Mouse (Mus musculus) neural tube, embryonic 15.5 days (tissue): ENCODE measurements around the gene Acbd5. TPM values are rescaled to one million over a fixed set of nuclear protein-coding genes. Genes with fewer than 3 reads are reported as not detected.

Experiments
- ATAC-seq: fragments of 200-750 bp; cut with Nextera tagmentation; 2 replicates; pipeline ENCODE4 v1.8.0; 2017; ENCODE audit warnings: mild to moderate bottlenecking, moderate TSS enrichment, moderate library complexity; ENCODE audit not compliant: low FRiP score
- H3K27ac ChIP-seq: fragments of 300-500 bp; sonication (generic); replicated peaks from 2 replicates; pipeline ENCODE4 v1.5.1; 2015; ENCODE audit warnings: mild to moderate bottlenecking, inconsistent platforms
- H3K27me3 ChIP-seq: fragments of 300-500 bp; sonication (generic); replicated peaks from 2 replicates; pipeline ENCODE4 v1.6.1; 2015; ENCODE audit warnings: inconsistent platforms
- H3K36me3 ChIP-seq: fragments of 300-500 bp; sonication (generic); 2 replicates; pipeline ENCODE4 v1.6.1; 2015; ENCODE audit warnings: inconsistent platforms
- H3K4me1 ChIP-seq: fragments of 300-500 bp; sonication (generic); 2 replicates; pipeline ENCODE4 v1.6.1; 2015; ENCODE audit warnings: inconsistent platforms
- H3K4me2 ChIP-seq: fragments of 300-500 bp; sonication (generic); 2 replicates; pipeline ENCODE4 v1.6.1; 2015; ENCODE audit warnings: inconsistent platforms, mild to moderate bottlenecking, moderate library complexity
- H3K4me3 ChIP-seq: fragments of 300-500 bp; sonication (generic); replicated peaks from 2 replicates; pipeline ENCODE4 v1.5.1; 2015; ENCODE audit warnings: mild to moderate bottlenecking, inconsistent platforms
- H3K9ac ChIP-seq: fragments of 300-500 bp; sonication (generic); replicated peaks from 2 replicates; pipeline ENCODE4 v1.6.1; 2015; ENCODE audit warnings: mild to moderate bottlenecking, inconsistent platforms
- H3K9me3 ChIP-seq: fragments of 300-500 bp; sonication (generic); replicated peaks from 2 replicates; pipeline ENCODE4 v1.6.1; 2016; ENCODE audit warnings: inconsistent platforms
- WGBS: fragments of 180-500 bp; shearing (Covaris S2); methylation state at CpG from one replicate; pipeline ENCODE4 v1.1.7; 2015; ENCODE audit warnings: mixed read lengths; 5-methylcytosine and 5-hydroxymethylcytosine counted together
- polyA plus RNA-seq: library from polyadenylated mRNA; unstranded; fragments of >200 nt; fragmentation: Nextera tagmentation; extraction: Ambion mirVana; gene quantifications from 2 replicates; pipeline ENCODE4 v1.2.1, GENCODE M21; 2015

Acbd5 gene
- polyA plus RNA-seq, 1 experiment from 2014 or later: 80.0 TPM

DNA sequence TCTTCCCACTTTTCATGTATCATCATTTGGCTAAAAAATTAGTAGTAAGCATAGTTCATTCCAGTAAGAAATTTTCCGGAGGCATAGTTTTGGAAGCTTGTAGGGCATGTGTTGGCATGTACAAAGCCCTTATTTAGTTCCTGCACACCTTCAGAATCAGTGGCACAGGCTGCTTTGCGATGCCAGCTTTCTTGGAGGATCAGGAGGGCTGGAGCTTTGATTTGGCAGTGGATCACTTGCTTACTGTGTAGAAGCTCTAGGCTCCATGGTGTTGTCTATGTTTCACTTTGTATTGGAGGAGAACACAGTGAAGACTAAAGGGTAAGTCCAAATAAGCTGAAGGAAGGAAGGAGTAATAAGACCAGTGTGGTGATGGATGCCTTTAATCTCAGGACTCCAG, 2.5 kb downstream of the Acbd5 start:
- Histone ChIP-seq H3K9me3 (no peaks in the 10 kb centered on the region), H3K4me2 (peak overlapping the region; percentile 22), H3K27me3 (no peaks in the 10 kb centered on the region), H3K4me3 (no peak overlapping the region), H3K36me3 (no peaks in the 10 kb centered on the region), H3K4me1 (peaks cover 22% of the 10 kb centered on the region), H3K27ac (no peak overlapping the region), H3K9ac (no peak overlapping the region)
- WGBS: 95% methylated on average over 2 of the region's 2 CpGs
- no peak for ATAC-seq

DNA sequence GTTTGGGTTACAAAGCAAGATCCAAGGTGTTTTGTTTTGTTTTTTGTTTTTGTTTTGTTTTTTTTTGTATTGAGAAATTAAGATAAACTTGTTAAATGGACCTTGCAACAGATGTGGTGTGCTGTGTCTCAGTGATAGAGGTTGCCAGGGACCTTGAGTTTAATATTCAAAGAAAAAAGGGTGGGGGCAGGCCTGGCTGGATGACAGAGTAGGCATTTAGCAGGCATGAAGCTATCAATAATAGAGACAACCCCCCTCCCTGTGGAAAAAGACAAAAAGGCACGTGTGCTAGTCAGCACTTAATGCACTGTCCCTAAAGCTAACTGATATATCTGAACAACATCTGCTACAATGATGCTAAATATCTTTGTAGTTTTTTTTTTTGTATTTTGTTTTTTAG, 3.4 kb downstream of the Acbd5 start:
- Histone ChIP-seq H3K27me3 (no peaks in the 10 kb centered on the region), H3K9me3 (no peaks in the 10 kb centered on the region), H3K27ac (no peak overlapping the region), H3K4me2 (no peak overlapping the region), H3K36me3 (peaks cover 6% of the 10 kb centered on the region), H3K9ac (no peak overlapping the region), H3K4me1 (peaks cover 22% of the 10 kb centered on the region), H3K4me3 (no peak overlapping the region)
- ATAC-seq: no peak
- 43% methylated on average over 1 of the region's 1 CpGs for whole genome bisulfite sequencing

DNA sequence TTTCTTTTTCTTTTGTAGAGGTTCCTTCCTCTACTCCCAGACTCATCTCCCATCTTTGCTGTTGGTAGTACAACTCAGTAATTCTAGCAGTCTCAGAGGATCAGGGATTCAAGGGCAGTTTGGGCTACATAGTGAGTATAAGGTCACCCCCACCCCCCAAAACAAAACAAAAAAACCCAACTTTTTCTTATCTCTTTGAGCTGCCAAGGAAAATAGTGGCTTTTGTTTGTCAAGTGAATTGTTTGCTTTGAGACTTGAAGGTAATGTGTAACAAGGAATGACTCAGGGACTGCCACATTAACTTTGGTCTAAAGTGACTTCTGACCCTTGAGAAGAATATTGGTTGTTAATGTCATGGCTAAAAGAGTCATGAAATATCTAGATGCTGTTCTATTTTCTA, 7.9 kb downstream of the Acbd5 start:
- Histone ChIP-seq H3K9me3 (no peaks in the 10 kb centered on the region), H3K36me3 (peaks cover 36% of the 10 kb centered on the region), H3K27ac (no peak overlapping the region), H3K9ac (no peak overlapping the region), H3K4me3 (no peak overlapping the region), H3K27me3 (no peaks in the 10 kb centered on the region), H3K4me2 (no peak overlapping the region), H3K4me1 (peaks cover 10% of the 10 kb centered on the region)
- ATAC-seq: no peak

DNA sequence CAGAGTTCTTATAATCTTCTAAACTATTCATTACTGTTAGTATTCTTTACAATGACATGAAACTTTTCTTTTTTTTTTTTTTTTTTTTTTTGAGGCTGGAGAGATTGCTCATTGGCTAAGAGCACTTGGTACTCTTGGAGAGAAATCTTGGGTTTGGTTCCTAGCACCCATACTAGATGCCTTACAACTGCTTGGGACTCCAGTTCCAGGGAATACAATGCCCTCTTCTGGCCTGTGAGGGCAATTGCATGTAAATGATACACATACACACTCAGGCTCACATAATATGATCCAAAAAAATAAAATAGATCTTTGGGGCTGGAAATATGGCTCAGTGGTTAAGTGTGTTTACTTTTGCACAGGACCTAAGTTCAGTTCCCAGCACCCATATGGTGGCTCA, 8.8 kb downstream of the Acbd5 start:
- Histone ChIP-seq H3K9ac (no peak overlapping the region), H3K27me3 (no peaks in the 10 kb centered on the region), H3K4me3 (no peak overlapping the region), H3K36me3 (peaks cover 45% of the 10 kb centered on the region), H3K4me2 (no peak overlapping the region), H3K27ac (no peak overlapping the region), H3K4me1 (peaks cover 3% of the 10 kb centered on the region), H3K9me3 (no peaks in the 10 kb centered on the region)
- no peak for ATAC-seq

DNA sequence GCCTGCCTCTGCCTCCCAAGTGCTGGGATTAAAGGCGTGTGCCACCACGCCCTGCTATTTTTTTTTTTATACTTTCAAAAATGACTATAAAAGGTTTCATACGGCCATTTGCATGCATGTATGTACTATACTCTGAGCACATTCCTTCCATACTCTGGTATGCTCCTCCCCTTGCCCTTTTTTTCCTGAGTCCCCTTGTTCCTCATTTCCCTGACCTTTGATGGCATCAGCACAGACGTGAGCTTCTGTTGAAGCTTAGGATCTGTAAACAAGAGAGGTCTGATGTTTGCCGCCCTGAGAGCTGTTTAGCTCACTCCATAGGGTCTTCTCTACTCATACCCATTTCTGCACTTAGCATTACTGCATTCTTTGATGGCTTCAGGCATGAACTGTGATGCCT, 9.7 kb downstream of the Acbd5 start:
- no peak overlapping the region for H3K9ac ChIP-seq
- H3K27me3 ChIP-seq: no peaks in the 10 kb centered on the region
- H3K27ac ChIP-seq: no peak overlapping the region
- no peaks in the 10 kb centered on the region for H3K9me3 ChIP-seq
- WGBS: 93% methylated on average over 5 of the region's 5 CpGs
- H3K4me3 ChIP-seq: no peak overlapping the region
- no peak for ATAC-seq
- H3K4me1 ChIP-seq: no peaks in the 10 kb centered on the region
- H3K36me3 ChIP-seq: peaks cover 52% of the 10 kb centered on the region
- no peak overlapping the region for H3K4me2 ChIP-seq

DNA sequence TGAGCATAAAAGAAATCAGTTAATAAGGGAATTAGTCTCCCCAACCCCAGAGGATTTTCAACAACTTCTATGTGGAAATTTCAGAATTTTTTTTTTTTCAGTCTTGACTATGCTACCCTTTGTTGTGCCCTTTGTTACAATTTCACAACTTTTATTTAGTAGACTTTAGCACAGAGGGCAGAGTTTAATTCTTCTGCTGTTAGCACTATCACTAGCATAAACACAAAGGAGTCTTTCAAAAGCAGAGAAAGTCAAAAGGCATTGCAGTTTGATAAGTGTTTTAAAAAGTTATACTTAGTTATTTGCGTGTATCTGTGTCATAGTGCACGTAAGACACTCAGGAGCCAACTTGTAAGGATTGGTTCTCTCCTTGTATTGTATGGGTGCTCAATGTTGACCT, 10.6 kb downstream of the Acbd5 start:
- no peak overlapping the region for H3K4me2 ChIP-seq
- peaks cover 52% of the 10 kb centered on the region for H3K36me3 ChIP-seq
- 93% methylated on average over 2 of the region's 2 CpGs for WGBS
- H3K27ac ChIP-seq: no peak overlapping the region
- ATAC-seq: no peak
- H3K27me3 ChIP-seq: no peaks in the 10 kb centered on the region
- H3K9ac ChIP-seq: no peak overlapping the region
- H3K9me3 ChIP-seq: no peaks in the 10 kb centered on the region
- no peaks in the 10 kb centered on the region for H3K4me1 ChIP-seq
- H3K4me3 ChIP-seq: no peak overlapping the region

GRCm38 (mm10) chr2:23084540-23084939, 16.6 kb downstream of the Acbd5 start:
- Histone ChIP-seq H3K9me3 (no peaks in the 10 kb centered on the region), H3K9ac (no peak overlapping the region), H3K4me1 (no peaks in the 10 kb centered on the region), H3K27me3 (no peaks in the 10 kb centered on the region), H3K4me3 (no peak overlapping the region), H3K36me3 (peaks cover 67% of the 10 kb centered on the region), H3K4me2 (no peak overlapping the region), H3K27ac (no peak overlapping the region)
- ATAC-seq: no peak
- WGBS: 95% methylated on average over 8 of the region's 8 CpGs

- no peaks in the 10 kb centered on the region for H3K9me3 ChIP-seq
- no peak for ATAC-seq
- H3K36me3 ChIP-seq: peaks cover 77% of the 10 kb centered on the region
- H3K4me3 ChIP-seq: no peak overlapping the region
- 55% methylated on average over 5 of the region's 5 CpGs for WGBS
- H3K27ac ChIP-seq: no peak overlapping the region
- no peaks in the 10 kb centered on the region for H3K27me3 ChIP-seq
- H3K4me1 ChIP-seq: no peaks in the 10 kb centered on the region
- no peak overlapping the region for H3K4me2 ChIP-seq
- H3K9ac ChIP-seq: no peak overlapping the region
These were observed 24.2 kb downstream of the Acbd5 start for GRCm38 (mm10) chr2:23092216-23092615.

DNA sequence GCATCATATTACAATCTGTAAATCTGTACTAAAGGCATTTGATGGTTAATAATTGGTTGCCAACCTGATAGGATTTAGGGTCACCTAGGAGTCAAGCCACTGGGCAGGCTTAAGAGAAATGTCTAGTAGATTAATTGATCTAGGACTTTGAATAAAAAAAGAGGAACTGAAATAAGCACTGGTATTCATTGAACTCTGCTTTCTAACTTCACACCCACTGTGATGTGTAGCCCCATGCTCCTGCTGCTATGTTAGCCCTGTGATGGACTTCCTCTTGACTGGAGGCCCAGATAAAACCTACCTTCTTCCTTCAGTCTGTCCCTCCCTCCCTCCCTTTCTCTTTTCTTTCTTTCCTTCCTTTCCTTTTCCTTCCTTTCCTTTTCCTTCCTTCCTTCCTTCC, 29.1 kb downstream of the Acbd5 start:
- Histone ChIP-seq H3K9ac (no peak overlapping the region), H3K27ac (no peak overlapping the region), H3K36me3 (peaks cover 49% of the 10 kb centered on the region), H3K9me3 (no peaks in the 10 kb centered on the region), H3K4me1 (no peaks in the 10 kb centered on the region), H3K4me3 (no peak overlapping the region), H3K27me3 (no peaks in the 10 kb centered on the region), H3K4me2 (no peak overlapping the region)
- ATAC-seq: no peak

DNA sequence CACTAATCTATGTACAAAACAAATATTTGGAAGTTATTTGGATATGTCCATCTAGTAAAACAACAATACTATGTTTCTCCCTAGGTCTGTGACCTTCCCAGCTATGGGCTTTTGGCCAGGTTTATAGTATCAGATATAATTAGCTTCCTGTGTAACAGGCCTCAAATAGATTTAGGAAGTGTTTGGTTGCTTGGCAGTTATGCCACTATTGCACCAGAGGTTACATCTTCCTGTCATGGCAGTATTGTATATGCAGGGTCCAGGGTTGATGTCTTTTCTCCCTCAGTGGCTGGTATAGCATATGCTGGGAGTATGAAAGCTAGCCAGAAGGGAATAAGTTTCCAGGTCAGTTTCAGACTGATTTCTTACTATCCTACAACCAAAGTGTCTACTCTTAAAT, 34.3 kb downstream of the Acbd5 start:
- Histone ChIP-seq H3K36me3 (peaks cover 17% of the 10 kb centered on the region), H3K27ac (no peak overlapping the region), H3K9ac (no peak overlapping the region), H3K4me2 (no peak overlapping the region), H3K4me1 (no peaks in the 10 kb centered on the region), H3K9me3 (no peaks in the 10 kb centered on the region), H3K4me3 (no peak overlapping the region), H3K27me3 (no peaks in the 10 kb centered on the region)
- ATAC-seq: no peak

DNA sequence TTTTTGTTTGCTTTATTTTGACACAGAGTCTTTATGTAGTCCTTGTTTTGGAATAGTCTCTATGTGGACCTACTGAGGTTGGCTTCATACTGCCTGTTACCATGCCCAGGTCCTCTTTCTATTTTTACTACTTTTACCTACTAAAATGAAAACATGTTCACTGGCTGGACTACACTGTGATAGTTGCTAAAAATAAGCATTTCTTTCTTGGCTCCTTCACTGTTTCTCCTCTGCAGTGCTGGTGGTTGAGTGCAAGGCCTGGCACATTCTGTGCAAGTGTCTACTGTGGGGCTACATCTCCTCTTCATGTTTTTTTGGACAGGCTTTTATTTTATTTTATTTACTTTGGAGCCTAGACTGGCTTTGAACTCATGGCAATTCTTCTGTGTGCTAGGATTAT, 51.6 kb downstream of the Acbd5 start:
- Histone ChIP-seq H3K4me1 (no peaks in the 10 kb centered on the region), H3K36me3 (peaks cover 9% of the 10 kb centered on the region; the same call in 1 of the 2 replicates), H3K27me3 (no peaks in the 10 kb centered on the region), H3K4me3 (no peak overlapping the region), H3K4me2 (no peak overlapping the region), H3K9me3 (no peaks in the 10 kb centered on the region), H3K9ac (no peak overlapping the region), H3K27ac (no peak overlapping the region)
- ATAC-seq: no peak

GRCm38 (mm10) chr2:23155199-23155621, 87.2 kb downstream of the Acbd5 start:
- H3K36me3 ChIP-seq: no peaks in the 10 kb centered on the region
- H3K4me1 ChIP-seq: peaks cover 29% of the 10 kb centered on the region
- no peaks in the 10 kb centered on the region for H3K9me3 ChIP-seq
- peak overlapping the region; percentile 77 for H3K9ac ChIP-seq
- H3K4me3 ChIP-seq: peak overlapping the region; percentile 83
- H3K27ac ChIP-seq: 0 out of 2 replicates have a peak overlapping the region, but pooled peaks have one; percentile 100
- no peaks in the 10 kb centered on the region for H3K27me3 ChIP-seq
- WGBS: 8% methylated on average over 5 of the region's 5 CpGs
- H3K4me2 ChIP-seq: peak overlapping the region; percentile 83
- no peak for ATAC-seq
